Mouse (Mus musculus) bone marrow macrophage, adult 2 months (primary cell): Measurements from ENCODE around the gene Mob1a.

Experiments
- CTCF ChIP-seq: IDR thresholded peaks from 2 replicates; pipeline ENCODE4 v1.5.1; 2012; ENCODE audit warnings: low read depth, mild to moderate bottlenecking, low read length, moderate library complexity
- POLR2A ChIP-seq: IDR thresholded peaks from 2 replicates; pipeline ENCODE4 v1.6.1; 2012; ENCODE audit warnings: mild to moderate bottlenecking, low read depth, low read length, borderline replicate concordance

DNA sequence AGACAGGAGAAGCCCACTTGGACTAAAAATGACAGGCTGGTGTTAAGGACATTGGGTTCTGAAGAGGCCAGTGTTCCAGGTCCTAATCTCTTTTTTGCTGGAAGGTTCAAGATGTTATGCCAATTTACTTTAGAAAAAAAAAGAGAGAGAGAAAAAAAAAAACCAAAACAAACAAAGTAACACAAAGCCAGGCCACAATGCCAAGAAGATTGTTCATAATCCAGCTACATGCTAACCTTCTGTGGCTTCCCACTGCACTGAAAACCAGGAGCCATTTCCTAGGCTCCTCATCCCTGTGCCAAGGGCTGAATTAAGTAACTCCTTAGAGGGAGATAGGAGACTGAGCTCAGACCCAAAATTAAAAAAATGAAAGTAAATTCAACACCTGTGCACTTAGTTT, 10.5 kb upstream of the Mob1a start:
- TF ChIP-seq CTCF (no peak), POLR2A (no peak)
